Mouse (Mus musculus) thymus, adult 2 months (tissue): ENCODE data around the gene Nsl1.

ENCODE experiments used
- CTCF ChIP-seq: fragments of 200-500 bp; IDR thresholded peaks from 2 replicates; pipeline ENCODE4 v1.5.1; 2012; ENCODE audit warnings: mild to moderate bottlenecking, control low read depth, low read length, moderate library complexity, borderline replicate concordance; ENCODE audit not compliant: control insufficient read depth, poor library complexity, insufficient read depth; ENCODE audit errors: extremely low read depth
- POLR2A ChIP-seq: fragments of 200-500 bp; IDR thresholded peaks from 2 replicates; pipeline ENCODE4 v1.6.1; 2012; ENCODE audit warnings: mild to moderate bottlenecking, low read length, control low read depth, moderate library complexity; ENCODE audit not compliant: control insufficient read depth, poor library complexity, insufficient read depth; ENCODE audit errors: extremely low read depth

GRCm38 (mm10) chr1:191041352-191041751, 21.5 kb upstream of the Nsl1 start:
- no peak for TF ChIP-seq CTCF
- TF ChIP-seq POLR2A = no peak
